Mouse (Mus musculus): ENCODE measurements around the gene Gm7073. TPM values are rescaled to one million over a fixed set of nuclear protein-coding genes. Genes with fewer than 3 reads are reported as not detected.

Gene Gm7073
- total and polyA plus RNA-seq, 2 experiments from 2014 or later = not detected

GRCm38 (mm10) chrX:60545444-60545843 lies 6.4 kb upstream of the Gm7073 start:
- Histone ChIP-seq H3K4me1 (ENCODE audit: insufficient read depth) (no peaks in the 10 kb centered on the region), H3K27me3 (ENCODE audit: insufficient read depth, low read length) (no peaks in the 10 kb centered on the region), H3K9me3 (ENCODE audit: low read length) (no peaks in the 10 kb centered on the region), H3K4me3 (ENCODE audit: low read depth, low read length) (no peak overlapping the region), H3K4me2 (ENCODE audit: low read depth) (no peak overlapping the region), H3K27ac (ENCODE audit: low read depth, low read length) (no peak overlapping the region), H3K9ac (no peak overlapping the region), H3K36me3 (ENCODE audit: insufficient read depth) (no peaks in the 10 kb centered on the region)
- 25% methylated on average over 1 of the region's 1 CpGs for WGBS
- ATAC-seq = no peak
- no peak for TF ChIP-seq CTCF (IDR thresholded peaks at IDR 0.05; ENCODE audit: low read depth)
- DNase-seq = no peak

GRCm38 (mm10) chrX:60544098-60544497 lies 5.0 kb upstream of the Gm7073 start:
- Histone ChIP-seq H3K9ac (no peak overlapping the region), H3K27ac (ENCODE audit: low read depth, low read length) (no peak overlapping the region), H3K36me3 (ENCODE audit: insufficient read depth) (no peaks in the 10 kb centered on the region), H3K27me3 (ENCODE audit: insufficient read depth, low read length) (no peaks in the 10 kb centered on the region), H3K9me3 (ENCODE audit: low read length) (no peaks in the 10 kb centered on the region), H3K4me3 (ENCODE audit: low read depth, low read length) (no peak overlapping the region), H3K4me1 (ENCODE audit: insufficient read depth) (no peaks in the 10 kb centered on the region), H3K4me2 (ENCODE audit: low read depth) (no peak overlapping the region)
- no peak for TF ChIP-seq CTCF (IDR thresholded peaks at IDR 0.05; ENCODE audit: low read depth)
- DNase-seq (no peak), ATAC-seq (no peak)
- 36% methylated on average over 4 of the region's 4 CpGs for WGBS

GRCm38 (mm10) chrX:60542901-60543300 lies 3.9 kb upstream of the Gm7073 start:
- H3K36me3 ChIP-seq (ENCODE audit: insufficient read depth) = no peaks in the 10 kb centered on the region
- H3K4me1 ChIP-seq (ENCODE audit: insufficient read depth) = no peaks in the 10 kb centered on the region
- no peak overlapping the region for H3K4me2 ChIP-seq (ENCODE audit: low read depth)
- 36% methylated on average over 1 of the region's 1 CpGs for WGBS
- H3K9ac ChIP-seq = no peak overlapping the region
- no peaks in the 10 kb centered on the region for H3K9me3 ChIP-seq (ENCODE audit: low read length)
- H3K27me3 ChIP-seq (ENCODE audit: insufficient read depth, low read length) = no peaks in the 10 kb centered on the region
- ATAC-seq (no peak), DNase-seq (peak; percentile 19)
- no peak for TF ChIP-seq CTCF (IDR thresholded peaks at IDR 0.05; ENCODE audit: low read depth)
- no peak overlapping the region for H3K4me3 ChIP-seq (ENCODE audit: low read depth, low read length)
- H3K27ac ChIP-seq (ENCODE audit: low read depth, low read length) = no peak overlapping the region

- H3K4me2 ChIP-seq (ENCODE audit: low read depth) = no peak overlapping the region
- ATAC-seq (no peak), DNase-seq (peak; percentile 21)
- TF ChIP-seq CTCF (IDR thresholded peaks at IDR 0.05; ENCODE audit: low read depth) = peak; percentile 62
- H3K9me3 ChIP-seq (ENCODE audit: low read length) = no peaks in the 10 kb centered on the region
- H3K36me3 ChIP-seq (ENCODE audit: insufficient read depth) = no peaks in the 10 kb centered on the region
- H3K4me3 ChIP-seq (ENCODE audit: low read depth, low read length) = no peak overlapping the region
- H3K27me3 ChIP-seq (ENCODE audit: insufficient read depth, low read length) = no peaks in the 10 kb centered on the region
- H3K27ac ChIP-seq (ENCODE audit: low read depth, low read length) = no peak overlapping the region
- H3K4me1 ChIP-seq (ENCODE audit: insufficient read depth) = no peaks in the 10 kb centered on the region
- no peak overlapping the region for H3K9ac ChIP-seq
These were observed 35.1 kb downstream of the Gm7073 start for GRCm38 (mm10) chrX:60503995-60504394.

- H3K4me1 ChIP-seq (ENCODE audit: insufficient read depth) = no peaks in the 10 kb centered on the region
- ATAC-seq = no peak
- 42% methylated on average over 1 of the region's 1 CpGs for WGBS
These were observed 41.3 kb downstream of the Gm7073 start for GRCm38 (mm10) chrX:60497750-60498149.

GRCm38 (mm10) chrX:60495308-60495707 lies 43.7 kb downstream of the Gm7073 start:
- no peaks in the 10 kb centered on the region for H3K4me1 ChIP-seq (ENCODE audit: insufficient read depth)
- DNase-seq (peak; percentile 13), ATAC-seq (no peak)
- no peaks in the 10 kb centered on the region for H3K27me3 ChIP-seq (ENCODE audit: insufficient read depth, low read length)
- TF ChIP-seq CTCF (IDR thresholded peaks at IDR 0.05; ENCODE audit: low read depth) = peak; percentile 36; the same call in 1 of the 2 replicates
- no peaks in the 10 kb centered on the region for H3K36me3 ChIP-seq (ENCODE audit: insufficient read depth)
- no peak overlapping the region for H3K9ac ChIP-seq
- H3K27ac ChIP-seq (ENCODE audit: low read depth, low read length) = no peak overlapping the region
- no peak overlapping the region for H3K4me3 ChIP-seq (ENCODE audit: low read depth, low read length)
- H3K4me2 ChIP-seq (ENCODE audit: low read depth) = no peak overlapping the region
- H3K9me3 ChIP-seq (ENCODE audit: low read length) = no peaks in the 10 kb centered on the region

More at GRCm38 (mm10) chrX:60497750-60498149, 41.3 kb downstream of the Gm7073 start:
- Histone ChIP-seq H3K4me3 (ENCODE audit: low read depth, low read length) (no peak overlapping the region), H3K9me3 (ENCODE audit: low read length) (no peaks in the 10 kb centered on the region), H3K36me3 (ENCODE audit: insufficient read depth) (no peaks in the 10 kb centered on the region), H3K27me3 (ENCODE audit: insufficient read depth, low read length) (no peaks in the 10 kb centered on the region), H3K9ac (no peak overlapping the region), H3K27ac (ENCODE audit: low read depth, low read length) (no peak overlapping the region), H3K4me2 (ENCODE audit: low read depth) (no peak overlapping the region)
- DNase-seq = no peak
- no peak for TF ChIP-seq CTCF (IDR thresholded peaks at IDR 0.05; ENCODE audit: low read depth)

- H3K27ac ChIP-seq (ENCODE audit: low read depth, low read length) = no peak overlapping the region
- no peak for ATAC-seq
- H3K4me2 ChIP-seq (ENCODE audit: low read depth) = no peak overlapping the region
- H3K4me3 ChIP-seq (ENCODE audit: low read depth, low read length) = no peak overlapping the region
- TF ChIP-seq CTCF (IDR thresholded peaks at IDR 0.05; ENCODE audit: low read depth) = peak; percentile 51
- no peaks in the 10 kb centered on the region for H3K27me3 ChIP-seq (ENCODE audit: insufficient read depth, low read length)
- WGBS = 17% methylated on average over 2 of the region's 2 CpGs
- H3K36me3 ChIP-seq (ENCODE audit: insufficient read depth) = no peaks in the 10 kb centered on the region
- no peaks in the 10 kb centered on the region for H3K4me1 ChIP-seq (ENCODE audit: insufficient read depth)
- H3K9me3 ChIP-seq (ENCODE audit: low read length) = no peaks in the 10 kb centered on the region
- H3K9ac ChIP-seq = no peak overlapping the region
- peak; percentile 4 for DNase-seq
These were observed 75.3 kb downstream of the Gm7073 start for GRCm38 (mm10) chrX:60463786-60464185.
